Mouse (Mus musculus) embryonic facial prominence, embryonic 10.5 days (tissue): ENCODE results near the gene Psmb3. TPM values are rescaled to one million over a fixed set of nuclear protein-coding genes. Genes with fewer than 3 reads are reported as not detected.

Source experiments
- DNase-seq: peaks from one replicate; pipeline ENCODE4 v3.0.0-alpha.2; 2017; ENCODE audit warnings: low spot score
- H3K27ac ChIP-seq: fragments of 300-500 bp; sonication (generic); replicated peaks from 2 replicates; pipeline ENCODE4 v1.5.1; 2016; ENCODE audit warnings: mild to moderate bottlenecking
- H3K27me3 ChIP-seq: fragments of 300-500 bp; sonication (generic); replicated peaks from 2 replicates; pipeline ENCODE4 v1.6.1; 2016; ENCODE audit warnings: low read depth, mild to moderate bottlenecking; ENCODE audit not compliant: poor library complexity, severe bottlenecking
- H3K36me3 ChIP-seq: fragments of 300-500 bp; sonication (generic); replicated peaks from 2 replicates; pipeline ENCODE4 v1.6.1; 2016; ENCODE audit warnings: mild to moderate bottlenecking, moderate library complexity
- H3K4me1 ChIP-seq: fragments of 300-500 bp; sonication (generic); 2 replicates; pipeline ENCODE4 v1.6.1; 2016
- H3K4me3 ChIP-seq: fragments of 300-500 bp; sonication (generic); 2 replicates; pipeline ENCODE4 v1.5.1; 2016; ENCODE audit warnings: mild to moderate bottlenecking, moderate library complexity
- H3K9me3 ChIP-seq: fragments of 300-500 bp; sonication (generic); 2 replicates; pipeline ENCODE4 v1.6.1; 2016; ENCODE audit warnings: mild to moderate bottlenecking
- WGBS: fragments of 180-500 bp; shearing (Covaris S2); methylation state at CpG from one replicate; pipeline ENCODE4 v1.1.7; 2016; 5-methylcytosine and 5-hydroxymethylcytosine counted together
- polyA plus RNA-seq: library from polyadenylated mRNA; unstranded; fragments of >200 nt; fragmentation: Nextera tagmentation; extraction: Ambion mirVana; gene quantifications from 2 replicates; pipeline ENCODE4 v1.2.1, GENCODE M21; 2016

Gene Psmb3
- polyA plus RNA-seq, 1 experiment from 2014 or later, result 634 TPM

GRCm38 (mm10) chr11:97685613-97686321, 17.4 kb upstream of the Psmb3 start, which contains the start of gene Cisd3:
Cisd3 (plus strand) TSS chr11:97685826.
- DNase-seq, result peak; percentile 91
- WGBS, result 1% methylated on average over 43 of the region's 43 CpGs
- H3K4me1 ChIP-seq, result peaks cover 35% of the 10 kb centered on the region
- H3K4me3 ChIP-seq, result peak within 1 kb of the TSS; percentile 61
- 0 out of 2 replicates have a peak, but pooled peaks cover 3% of the 10 kb centered on the region for H3K27me3 ChIP-seq
- H3K9me3 ChIP-seq, result no peaks in the 10 kb centered on the region
- H3K36me3 ChIP-seq, result peaks cover 72% of the 10 kb centered on the region
- H3K27ac ChIP-seq, result peak within 1 kb of the TSS; percentile 63

GRCm38 (mm10) chr11:97686322-97686908, 16.8 kb upstream of the Psmb3 start:
- H3K27ac ChIP-seq, result peak overlapping the region; percentile 27; the same call in 1 of the 2 replicates
- WGBS, result 65% methylated on average over 11 of the region's 11 CpGs
- H3K36me3 ChIP-seq, result peaks cover 73% of the 10 kb centered on the region
- H3K27me3 ChIP-seq, result 0 out of 2 replicates have a peak, but pooled peaks cover 3% of the 10 kb centered on the region
- H3K4me1 ChIP-seq, result peaks cover 35% of the 10 kb centered on the region
- peak overlapping the region; percentile 61 for H3K4me3 ChIP-seq
- DNase-seq, result no peak
- H3K9me3 ChIP-seq, result no peaks in the 10 kb centered on the region

GRCm38 (mm10) chr11:97687061-97687460, 16.1 kb upstream of the Psmb3 start:
- H3K4me1 ChIP-seq, result peaks cover 35% of the 10 kb centered on the region
- H3K4me3 ChIP-seq, result 0 out of 2 replicates have a peak overlapping the region, but pooled peaks have one; percentile 61
- H3K36me3 ChIP-seq, result peaks cover 73% of the 10 kb centered on the region
- H3K9me3 ChIP-seq, result no peaks in the 10 kb centered on the region
- no peaks in the 10 kb centered on the region for H3K27me3 ChIP-seq
- H3K27ac ChIP-seq, result no peak overlapping the region
- WGBS, result 89% methylated on average over 3 of the region's 3 CpGs
- no peak for DNase-seq

- no peak overlapping the region for H3K27ac ChIP-seq
- DNase-seq, result peak; percentile 85
- H3K36me3 ChIP-seq, result peaks cover 80% of the 10 kb centered on the region
- WGBS, result 33% methylated on average over 10 of the region's 10 CpGs
- H3K4me3 ChIP-seq, result peak overlapping the region; percentile 21; the same call in 1 of the 2 replicates
- no peaks in the 10 kb centered on the region for H3K27me3 ChIP-seq
- peaks cover 42% of the 10 kb centered on the region for H3K4me1 ChIP-seq
- H3K9me3 ChIP-seq, result no peaks in the 10 kb centered on the region
Observed at GRCm38 (mm10) chr11:97689861-97690260, 13.3 kb upstream of the Psmb3 start.

GRCm38 (mm10) chr11:97694435-97694834, 8.8 kb upstream of the Psmb3 start:
- H3K27ac ChIP-seq, result no peak overlapping the region
- H3K4me1 ChIP-seq, result peaks cover 50% of the 10 kb centered on the region
- peak overlapping the region; percentile 94; the same call in 1 of the 2 replicates for H3K4me3 ChIP-seq
- no peak for DNase-seq
- H3K27me3 ChIP-seq, result no peaks in the 10 kb centered on the region
- peaks cover 68% of the 10 kb centered on the region for H3K36me3 ChIP-seq
- no peaks in the 10 kb centered on the region for H3K9me3 ChIP-seq
- 92% methylated on average over 4 of the region's 4 CpGs for WGBS

GRCm38 (mm10) chr11:97694921-97695711, 8.1 kb upstream of the Psmb3 start:
- Histone ChIP-seq H3K9me3 (no peaks in the 10 kb centered on the region), H3K27ac (peak overlapping the region; percentile 24; the same call in 1 of the 2 replicates), H3K36me3 (peaks cover 62% of the 10 kb centered on the region), H3K4me3 (peak overlapping the region; percentile 94; the same call in 1 of the 2 replicates), H3K27me3 (no peaks in the 10 kb centered on the region), H3K4me1 (peaks cover 50% of the 10 kb centered on the region)
- DNase-seq, result no peak
- WGBS, result 70% methylated on average over 17 of the region's 17 CpGs

GRCm38 (mm10) chr11:97695712-97696401, 7.3 kb upstream of the Psmb3 start:
- Histone ChIP-seq H3K4me3 (peak overlapping the region; percentile 94), H3K27ac (peak overlapping the region; percentile 35), H3K36me3 (peaks cover 55% of the 10 kb centered on the region), H3K27me3 (no peaks in the 10 kb centered on the region), H3K9me3 (no peaks in the 10 kb centered on the region), H3K4me1 (peaks cover 54% of the 10 kb centered on the region)
- DNase-seq, result no peak
- 38% methylated on average over 9 of the region's 9 CpGs for WGBS

GRCm38 (mm10) chr11:97696669-97697068, 6.5 kb upstream of the Psmb3 start:
- H3K4me3 ChIP-seq, result peak overlapping the region; percentile 94
- H3K27me3 ChIP-seq, result no peaks in the 10 kb centered on the region; the same call in 1 of the 2 replicates
- no peak for DNase-seq
- H3K27ac ChIP-seq, result no peak overlapping the region
- WGBS, result 59% methylated on average over 8 of the region's 8 CpGs
- peaks cover 47% of the 10 kb centered on the region for H3K36me3 ChIP-seq
- H3K9me3 ChIP-seq, result no peaks in the 10 kb centered on the region
- H3K4me1 ChIP-seq, result peaks cover 62% of the 10 kb centered on the region

- 56% methylated on average over 11 of the region's 11 CpGs for WGBS
Observed at GRCm38 (mm10) chr11:97697199-97697890, 5.9 kb upstream of the Psmb3 start.

GRCm38 (mm10) chr11:97697891-97698529, 5.2 kb upstream of the Psmb3 start:
- H3K4me3 ChIP-seq, result peak overlapping the region; percentile 94
- H3K27me3 ChIP-seq, result no peaks in the 10 kb centered on the region; the same call in 1 of the 2 replicates
- H3K27ac ChIP-seq, result peak overlapping the region; percentile 99
- peaks cover 33% of the 10 kb centered on the region for H3K36me3 ChIP-seq
- under 1% methylated on average over 14 of the region's 14 CpGs for WGBS
- peak; percentile 70 for DNase-seq
- H3K4me1 ChIP-seq, result peaks cover 64% of the 10 kb centered on the region
- H3K9me3 ChIP-seq, result no peaks in the 10 kb centered on the region

More at GRCm38 (mm10) chr11:97697199-97697890, 5.9 kb upstream of the Psmb3 start:
- Histone ChIP-seq H3K36me3 (peaks cover 40% of the 10 kb centered on the region), H3K9me3 (no peaks in the 10 kb centered on the region), H3K27me3 (no peaks in the 10 kb centered on the region; the same call in 1 of the 2 replicates), H3K4me3 (peak overlapping the region; percentile 94), H3K4me1 (peaks cover 67% of the 10 kb centered on the region), H3K27ac (peak overlapping the region; percentile 99)
- DNase-seq, result no peak
